Mouse (Mus musculus): ENCODE data around the gene Pin1. TPM values are rescaled to one million over a fixed set of nuclear protein-coding genes. Genes with fewer than 3 reads are reported as not detected.
"Not testable (repeated sequence)": the region's sequence is repeated elsewhere in the genome, so short reads cannot be mapped to it uniquely, and the experiment has no call there.

Gene Pin1
- polyA plus RNA-seq, 1 experiment from 2014 or later = 62.4 TPM

- Histone ChIP-seq H3K4me1 (peaks cover 27% of the 10 kb centered on the region), H3K36me3 (no peaks in the 10 kb centered on the region), H3K9me3 (no peaks in the 10 kb centered on the region), H3K27me3 (no peaks in the 10 kb centered on the region), H3K4me3 (no peak overlapping the region), H3K27ac (replicated peaks) (no peak overlapping the region), H3K4me2 (replicated peaks) (no peak overlapping the region), H3K9ac (replicated peaks) (no peak overlapping the region)
- 55% methylated on average over 17 of the region's 17 CpGs for WGBS
- ATAC-seq (replicated peaks) = no peak
These were observed 33.4 kb downstream of the Pin1 start for GRCm38 (mm10) chr9:20685081-20685861.

GRCm38 (mm10) chr9:20689403-20689802, 37.5 kb downstream of the Pin1 start:
- H3K27me3 ChIP-seq = no peaks in the 10 kb centered on the region
- H3K4me3 ChIP-seq = no peak overlapping the region
- H3K27ac ChIP-seq (replicated peaks) = no peak overlapping the region
- H3K36me3 ChIP-seq = no peaks in the 10 kb centered on the region
- H3K4me2 ChIP-seq (replicated peaks) = no peak overlapping the region
- WGBS = 71% methylated on average over 1 of the region's 1 CpGs
- H3K9ac ChIP-seq (replicated peaks) = no peak overlapping the region
- H3K9me3 ChIP-seq = no peaks in the 10 kb centered on the region
- H3K4me1 ChIP-seq = peaks cover 13% of the 10 kb centered on the region
- ATAC-seq (replicated peaks) = no peak

- Histone ChIP-seq H3K27ac (replicated peaks) (peak overlapping the region; percentile 18; the same call in 1 of the 2 replicates), H3K4me2 (replicated peaks) (no peak overlapping the region)
- no peak for ATAC-seq (replicated peaks)
These were observed 38.0 kb downstream of the Pin1 start for GRCm38 (mm10) chr9:20689913-20690312.

GRCm38 (mm10) chr9:20690449-20690848, 38.6 kb downstream of the Pin1 start:
- H3K27me3 ChIP-seq; H3K27ac ChIP-seq (replicated peaks); ATAC-seq (replicated peaks); H3K4me3 ChIP-seq; H3K4me2 ChIP-seq (replicated peaks); H3K9me3 ChIP-seq; H3K9ac ChIP-seq (replicated peaks); H3K36me3 ChIP-seq: not testable (repeated sequence)
- WGBS = 86% methylated on average over 2 of the region's 2 CpGs
- peaks cover 15% of the 10 kb centered on the region for H3K4me1 ChIP-seq

More at GRCm38 (mm10) chr9:20689913-20690312, 38.0 kb downstream of the Pin1 start:
- 5% methylated on average over 4 of the region's 4 CpGs for WGBS
- Histone ChIP-seq H3K4me1 (peaks cover 16% of the 10 kb centered on the region), H3K27me3 (no peaks in the 10 kb centered on the region), H3K9ac (replicated peaks) (no peak overlapping the region), H3K4me3 (no peak overlapping the region), H3K36me3 (no peaks in the 10 kb centered on the region), H3K9me3 (no peaks in the 10 kb centered on the region)

GRCm38 (mm10) chr9:20692863-20693262, 41.0 kb downstream of the Pin1 start:
- Histone ChIP-seq H3K4me1 (peaks cover 22% of the 10 kb centered on the region), H3K27me3 (0 out of 2 replicates have a peak, but pooled peaks cover 3% of the 10 kb centered on the region), H3K4me2 (replicated peaks) (no peak overlapping the region), H3K27ac (replicated peaks) (no peak overlapping the region), H3K4me3 (no peak overlapping the region), H3K9ac (replicated peaks) (no peak overlapping the region), H3K36me3 (no peaks in the 10 kb centered on the region), H3K9me3 (no peaks in the 10 kb centered on the region)
- 91% methylated on average over 3 of the region's 3 CpGs for WGBS
- ATAC-seq (replicated peaks) = no peak

- Histone ChIP-seq H3K36me3 (no peaks in the 10 kb centered on the region), H3K9me3 (no peaks in the 10 kb centered on the region), H3K4me2 (replicated peaks) (peak overlapping the region; percentile 29), H3K4me1 (peaks cover 20% of the 10 kb centered on the region), H3K4me3 (no peak overlapping the region), H3K27ac (replicated peaks) (no peak overlapping the region), H3K27me3 (0 out of 2 replicates have a peak, but pooled peaks cover 3% of the 10 kb centered on the region), H3K9ac (replicated peaks) (no peak overlapping the region)
- 7% methylated on average over 25 of the region's 25 CpGs for WGBS
- no peak for ATAC-seq (replicated peaks)
These were observed 42.9 kb downstream of the Pin1 start for GRCm38 (mm10) chr9:20694721-20695235.

GRCm38 (mm10) chr9:20696107-20696712, 44.3 kb downstream of the Pin1 start:
- H3K27ac ChIP-seq (replicated peaks) = peak overlapping the region; percentile 21; the same call in 1 of the 2 replicates

GRCm38 (mm10) chr9:20697466-20697865, 45.6 kb downstream of the Pin1 start:
- H3K27me3 ChIP-seq = 0 out of 2 replicates have a peak, but pooled peaks cover 3% of the 10 kb centered on the region
- peak overlapping the region; percentile 21; the same call in 1 of the 2 replicates for H3K27ac ChIP-seq (replicated peaks)
- no peak overlapping the region for H3K4me2 ChIP-seq (replicated peaks)
- 8% methylated on average over 8 of the region's 8 CpGs for WGBS
- no peak overlapping the region for H3K9ac ChIP-seq (replicated peaks)
- H3K9me3 ChIP-seq = no peaks in the 10 kb centered on the region
- H3K4me3 ChIP-seq = no peak overlapping the region
- peak; percentile 12; the same call in 1 of the 2 replicates for ATAC-seq (replicated peaks)
- no peaks in the 10 kb centered on the region for H3K36me3 ChIP-seq
- H3K4me1 ChIP-seq = peaks cover 15% of the 10 kb centered on the region

More at GRCm38 (mm10) chr9:20696107-20696712, 44.3 kb downstream of the Pin1 start:
- Histone ChIP-seq H3K9ac (replicated peaks) (no peak overlapping the region), H3K36me3 (no peaks in the 10 kb centered on the region), H3K27me3 (0 out of 2 replicates have a peak, but pooled peaks cover 3% of the 10 kb centered on the region), H3K9me3 (no peaks in the 10 kb centered on the region), H3K4me2 (replicated peaks) (no peak overlapping the region), H3K4me1 (peaks cover 15% of the 10 kb centered on the region), H3K4me3 (no peak overlapping the region)
- peak; percentile 36; the same call in 1 of the 2 replicates for ATAC-seq (replicated peaks)
- WGBS = 41% methylated on average over 5 of the region's 5 CpGs

GRCm38 (mm10) chr9:20703832-20704380, 52.0 kb downstream of the Pin1 start:
- Histone ChIP-seq H3K9me3 (no peaks in the 10 kb centered on the region), H3K9ac (replicated peaks) (no peak overlapping the region), H3K4me2 (replicated peaks) (no peak overlapping the region)

GRCm38 (mm10) chr9:20705420-20705819, 53.5 kb downstream of the Pin1 start:
- Histone ChIP-seq H3K4me2 (replicated peaks) (no peak overlapping the region), H3K9ac (replicated peaks) (no peak overlapping the region), H3K36me3 (no peaks in the 10 kb centered on the region), H3K9me3 (no peaks in the 10 kb centered on the region), H3K4me1 (peaks cover 12% of the 10 kb centered on the region), H3K27me3 (no peaks in the 10 kb centered on the region), H3K4me3 (no peak overlapping the region), H3K27ac (replicated peaks) (no peak overlapping the region)
- ATAC-seq (replicated peaks) = no peak

More at GRCm38 (mm10) chr9:20703832-20704380, 52.0 kb downstream of the Pin1 start:
- H3K4me1 ChIP-seq = peaks cover 12% of the 10 kb centered on the region
- peak; percentile 65 for ATAC-seq (replicated peaks)
- 29% methylated on average over 8 of the region's 8 CpGs for WGBS
- no peaks in the 10 kb centered on the region for H3K27me3 ChIP-seq
- no peaks in the 10 kb centered on the region for H3K36me3 ChIP-seq
- H3K4me3 ChIP-seq = no peak overlapping the region
- peak overlapping the region; percentile 67 for H3K27ac ChIP-seq (replicated peaks)

- Histone ChIP-seq H3K4me1 (peaks cover 12% of the 10 kb centered on the region), H3K4me3 (no peak overlapping the region), H3K27ac (replicated peaks) (no peak overlapping the region), H3K9ac (replicated peaks) (no peak overlapping the region), H3K4me2 (replicated peaks) (no peak overlapping the region), H3K36me3 (no peaks in the 10 kb centered on the region), H3K27me3 (no peaks in the 10 kb centered on the region), H3K9me3 (no peaks in the 10 kb centered on the region)
- ATAC-seq (replicated peaks) = no peak
- WGBS = 50% methylated on average over 4 of the region's 4 CpGs
These were observed 54.1 kb downstream of the Pin1 start for GRCm38 (mm10) chr9:20705981-20706380.

- H3K36me3 ChIP-seq = no peaks in the 10 kb centered on the region
- H3K4me3 ChIP-seq = no peak overlapping the region
- no peak for ATAC-seq (replicated peaks)
- 88% methylated on average over 3 of the region's 3 CpGs for WGBS
- H3K27ac ChIP-seq (replicated peaks) = no peak overlapping the region
- H3K4me2 ChIP-seq (replicated peaks) = no peak overlapping the region
- H3K27me3 ChIP-seq = no peaks in the 10 kb centered on the region
- no peak overlapping the region for H3K9ac ChIP-seq (replicated peaks)
- peaks cover 20% of the 10 kb centered on the region for H3K4me1 ChIP-seq
- H3K9me3 ChIP-seq = no peaks in the 10 kb centered on the region
These were observed 58.6 kb downstream of the Pin1 start for GRCm38 (mm10) chr9:20710471-20710870.
